Mouse (Mus musculus): Measurements from ENCODE around the gene Gli3. TPM values are rescaled to one million over a fixed set of nuclear protein-coding genes. Genes with fewer than 3 reads are reported as not detected.

Gene Gli3
- polyA plus RNA-seq, 1 experiment from 2014 or later, result 0.30 TPM

- no peak for ATAC-seq (ENCODE audit: low read depth)
- no peaks in the 10 kb centered on the region for H3K27me3 ChIP-seq (ENCODE audit: control insufficient read depth, insufficient read depth, low read depth, low read length)
- WGBS (ENCODE audit: insufficient replicate concordance), result 38% methylated on average over 4 of the region's 4 CpGs
- H3K9ac ChIP-seq (ENCODE audit: low read depth, low read length), result no peak overlapping the region
- H3K27ac ChIP-seq (ENCODE audit: low read length), result no peak overlapping the region
- H3K36me3 ChIP-seq (ENCODE audit: control insufficient read depth, insufficient read depth), result no peaks in the 10 kb centered on the region
- no peaks in the 10 kb centered on the region for H3K9me3 ChIP-seq (replicated peaks; ENCODE audit: control insufficient read depth, low read length)
- H3K4me2 ChIP-seq (ENCODE audit: low read depth, low read length), result no peak overlapping the region
- no peak overlapping the region for H3K4me3 ChIP-seq (ENCODE audit: low read depth, low read length)
- no peaks in the 10 kb centered on the region for H3K4me1 ChIP-seq (ENCODE audit: control insufficient read depth, low read depth, low read length)
Measured at GRCm38 (mm10) chr13:15742777-15743176, 279.7 kb downstream of the Gli3 start.

DNA sequence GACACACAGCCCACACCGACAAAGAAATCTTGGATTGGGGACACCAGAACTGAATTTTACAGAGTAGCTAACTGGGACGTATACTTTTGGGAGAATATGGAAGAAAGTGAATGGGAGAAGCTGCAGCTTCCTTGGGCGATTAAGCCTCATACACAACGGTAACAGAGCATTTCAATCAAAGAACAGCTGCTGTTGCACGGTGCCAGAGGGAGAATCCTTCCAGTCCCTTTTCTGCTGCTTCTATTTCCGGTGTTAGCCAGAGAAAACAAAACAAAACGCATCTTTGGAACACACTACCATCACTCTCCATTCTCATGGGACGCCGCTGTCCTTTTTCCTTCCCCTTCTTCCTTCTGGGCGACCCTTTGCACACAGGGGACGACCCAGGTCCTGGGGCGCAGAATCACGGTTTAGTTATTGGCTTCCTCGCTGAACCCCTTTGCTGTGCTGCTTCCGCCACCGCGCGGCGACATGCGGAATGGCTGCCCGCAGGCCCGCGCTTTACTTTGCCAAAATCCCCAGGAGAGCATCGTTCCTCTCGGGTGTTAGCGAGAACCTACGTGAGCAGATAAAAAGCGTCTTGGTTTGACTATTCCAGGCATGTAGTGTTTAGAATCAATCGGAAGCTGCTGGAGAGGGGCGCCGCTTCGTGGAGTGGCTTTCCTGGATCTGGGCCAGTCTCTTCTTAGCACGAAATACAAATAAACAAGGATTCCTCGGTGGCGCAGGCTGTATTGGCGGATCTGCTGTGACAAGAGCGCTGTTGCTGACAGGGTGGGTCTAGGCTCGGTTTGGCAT lies 296.0 kb downstream of the Gli3 start:
- WGBS (ENCODE audit: insufficient replicate concordance), result 5% methylated on average over 38 of the region's 38 CpGs
- H3K9me3 ChIP-seq (replicated peaks; ENCODE audit: control insufficient read depth, low read length), result no peaks in the 10 kb centered on the region

GRCm38 (mm10) chr13:15759633-15760441 lies 296.8 kb downstream of the Gli3 start:
- H3K4me1 ChIP-seq (ENCODE audit: control insufficient read depth, low read depth, low read length), result no peaks in the 10 kb centered on the region
- 14% methylated on average over 10 of the region's 10 CpGs for WGBS (ENCODE audit: insufficient replicate concordance)

More for the DNA sequence above, 296.0 kb downstream of the Gli3 start:
- H3K4me1 ChIP-seq (ENCODE audit: control insufficient read depth, low read depth, low read length), result no peaks in the 10 kb centered on the region
- no peaks in the 10 kb centered on the region for H3K27me3 ChIP-seq (ENCODE audit: control insufficient read depth, insufficient read depth, low read depth, low read length)
- no peaks in the 10 kb centered on the region for H3K36me3 ChIP-seq (ENCODE audit: control insufficient read depth, insufficient read depth)
- H3K9ac ChIP-seq (ENCODE audit: low read depth, low read length), result no peak overlapping the region
- peak; percentile 59 for ATAC-seq (ENCODE audit: low read depth)
- no peak overlapping the region for H3K27ac ChIP-seq (ENCODE audit: low read length)
- H3K4me2 ChIP-seq (ENCODE audit: low read depth, low read length), result peak overlapping the region; percentile 53
- H3K4me3 ChIP-seq (ENCODE audit: low read depth, low read length), result peak overlapping the region; percentile 34

DNA sequence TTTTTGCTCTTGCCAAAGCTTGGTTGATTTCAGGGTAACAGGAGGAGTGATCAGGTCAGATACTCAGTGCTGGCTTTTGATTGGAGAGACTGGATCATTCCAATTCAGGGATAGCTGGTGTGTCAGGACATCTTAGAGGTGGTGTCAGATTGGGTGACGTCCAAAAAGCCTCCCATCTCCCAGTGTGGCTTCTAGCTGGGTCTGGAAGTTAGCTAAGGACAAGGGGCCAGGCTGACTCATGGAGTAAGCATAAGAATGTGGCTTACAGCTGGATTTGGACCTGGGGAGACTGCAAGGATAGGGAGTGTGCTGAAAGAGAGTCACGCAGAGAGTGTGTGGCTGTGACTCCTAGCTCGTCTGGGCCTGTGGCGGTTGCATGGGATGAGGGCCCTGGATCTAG lies 299.3 kb downstream of the Gli3 start:
- H3K4me2 ChIP-seq (ENCODE audit: low read depth, low read length), result no peak overlapping the region
- ATAC-seq (ENCODE audit: low read depth), result no peak
- H3K27me3 ChIP-seq (ENCODE audit: control insufficient read depth, insufficient read depth, low read depth, low read length), result no peaks in the 10 kb centered on the region
- H3K36me3 ChIP-seq (ENCODE audit: control insufficient read depth, insufficient read depth), result no peaks in the 10 kb centered on the region
- no peak overlapping the region for H3K9ac ChIP-seq (ENCODE audit: low read depth, low read length)
- no peaks in the 10 kb centered on the region for H3K9me3 ChIP-seq (replicated peaks; ENCODE audit: control insufficient read depth, low read length)
- H3K27ac ChIP-seq (ENCODE audit: low read length), result no peak overlapping the region
- H3K4me3 ChIP-seq (ENCODE audit: low read depth, low read length), result no peak overlapping the region
- WGBS (ENCODE audit: insufficient replicate concordance), result 70% methylated on average over 4 of the region's 4 CpGs
- H3K4me1 ChIP-seq (ENCODE audit: control insufficient read depth, low read depth, low read length), result no peaks in the 10 kb centered on the region

More at GRCm38 (mm10) chr13:15759633-15760441, 296.8 kb downstream of the Gli3 start:
- Histone ChIP-seq H3K9ac (ENCODE audit: low read depth, low read length) (no peak overlapping the region), H3K4me3 (ENCODE audit: low read depth, low read length) (peak overlapping the region; percentile 34; the same call in 1 of the 2 replicates), H3K27me3 (ENCODE audit: control insufficient read depth, insufficient read depth, low read depth, low read length) (no peaks in the 10 kb centered on the region), H3K9me3 (replicated peaks; ENCODE audit: control insufficient read depth, low read length) (no peaks in the 10 kb centered on the region), H3K4me2 (ENCODE audit: low read depth, low read length) (peak overlapping the region; percentile 53), H3K27ac (ENCODE audit: low read length) (no peak overlapping the region), H3K36me3 (ENCODE audit: control insufficient read depth, insufficient read depth) (no peaks in the 10 kb centered on the region)
- peak; percentile 41; the same call in 1 of the 2 replicates for ATAC-seq (ENCODE audit: low read depth)

DNA sequence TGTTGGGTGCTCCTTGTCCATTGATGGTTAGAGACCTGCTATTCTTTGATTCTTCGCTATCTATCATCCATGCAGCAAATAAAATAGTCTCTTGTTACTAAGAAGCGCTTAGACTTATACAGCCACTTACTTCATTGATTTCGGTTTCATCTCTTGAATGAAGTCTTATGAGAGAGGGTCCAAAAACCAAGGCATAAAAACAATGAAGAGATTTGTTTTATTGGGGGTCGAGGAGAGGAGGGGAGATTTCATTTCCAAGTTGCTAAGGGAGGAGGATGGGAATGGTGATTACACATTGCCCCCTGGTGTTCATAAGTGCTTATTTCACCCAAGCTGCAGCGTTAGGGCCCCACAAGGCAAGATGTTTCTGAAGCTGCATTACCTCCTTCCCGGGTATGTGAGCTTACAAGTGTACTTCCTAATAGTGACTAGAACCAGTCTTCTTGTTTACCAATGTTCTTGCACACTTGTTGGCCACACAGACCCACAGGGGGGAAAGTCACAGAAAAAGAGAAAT lies 299.9 kb downstream of the Gli3 start:
- Histone ChIP-seq H3K27ac (ENCODE audit: low read length) (no peak overlapping the region), H3K9ac (ENCODE audit: low read depth, low read length) (no peak overlapping the region), H3K4me2 (ENCODE audit: low read depth, low read length) (no peak overlapping the region), H3K4me3 (ENCODE audit: low read depth, low read length) (no peak overlapping the region), H3K27me3 (ENCODE audit: control insufficient read depth, insufficient read depth, low read depth, low read length) (no peaks in the 10 kb centered on the region), H3K9me3 (replicated peaks; ENCODE audit: control insufficient read depth, low read length) (no peaks in the 10 kb centered on the region), H3K36me3 (ENCODE audit: control insufficient read depth, insufficient read depth) (no peaks in the 10 kb centered on the region), H3K4me1 (ENCODE audit: control insufficient read depth, low read depth, low read length) (no peaks in the 10 kb centered on the region)
- no peak for ATAC-seq (ENCODE audit: low read depth)
- WGBS (ENCODE audit: insufficient replicate concordance), result 34% methylated on average over 6 of the region's 6 CpGs

DNA sequence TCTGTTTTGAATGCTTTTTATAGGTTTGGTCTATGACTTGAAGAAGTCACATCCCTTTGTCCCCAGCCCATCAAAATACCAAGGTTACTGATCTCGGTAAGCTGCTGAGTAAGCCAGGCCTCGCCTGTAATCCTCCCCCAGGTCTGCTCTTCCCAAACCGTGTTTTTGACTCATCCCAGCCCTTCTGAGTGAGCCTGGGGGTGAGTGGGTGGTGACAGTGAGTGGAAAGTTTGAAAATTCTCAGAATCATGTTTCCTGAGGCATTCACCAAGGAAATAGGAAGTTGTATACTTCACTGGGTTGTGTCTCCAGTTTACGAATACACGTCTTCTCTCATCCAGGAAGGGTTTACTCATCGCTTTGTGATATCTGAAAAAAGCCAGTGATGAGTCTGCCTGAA lies 314.6 kb downstream of the Gli3 start:
- Histone ChIP-seq H3K36me3 (ENCODE audit: control insufficient read depth, insufficient read depth) (no peaks in the 10 kb centered on the region), H3K27ac (ENCODE audit: low read length) (no peak overlapping the region), H3K4me3 (ENCODE audit: low read depth, low read length) (no peak overlapping the region), H3K27me3 (ENCODE audit: control insufficient read depth, insufficient read depth, low read depth, low read length) (no peaks in the 10 kb centered on the region), H3K9ac (ENCODE audit: low read depth, low read length) (no peak overlapping the region), H3K4me2 (ENCODE audit: low read depth, low read length) (no peak overlapping the region), H3K4me1 (ENCODE audit: control insufficient read depth, low read depth, low read length) (no peaks in the 10 kb centered on the region), H3K9me3 (replicated peaks; ENCODE audit: control insufficient read depth, low read length) (no peaks in the 10 kb centered on the region)
- 61% methylated on average over 6 of the region's 6 CpGs for WGBS (ENCODE audit: insufficient replicate concordance)
- no peak for ATAC-seq (ENCODE audit: low read depth)

Measured in liver, embryonic 16.5 days (tissue).